ENCODE assay signal across 14 mouse cellular contexts in the genomic region with DNA sequence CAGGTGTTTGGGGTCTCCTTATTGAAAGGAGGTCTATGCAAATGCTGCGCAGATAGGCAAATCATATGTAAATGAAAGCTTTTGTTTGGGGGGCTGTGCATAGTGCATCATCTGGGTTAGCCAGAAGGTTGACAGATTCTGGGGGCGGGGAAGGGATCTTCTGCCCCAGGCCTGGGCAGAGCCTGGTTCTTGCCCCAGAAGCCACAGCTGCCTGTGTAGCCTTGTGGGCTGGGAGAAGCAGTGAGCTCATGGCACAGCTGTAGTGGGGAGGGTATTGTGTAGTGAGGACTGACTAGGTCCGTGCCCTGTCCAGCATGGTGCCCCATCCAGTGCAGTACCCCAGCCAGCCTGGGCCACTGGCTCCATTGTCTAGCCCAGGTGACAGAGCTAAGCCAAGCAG. TPM values are rescaled to one million over a fixed set of nuclear protein-coding genes. Genes with fewer than 3 reads are reported as not detected.
A peak's percentile ranks its signal among the peaks of the same experiment; 100 is the strongest.
DNase-seq lines count a peak whose midpoint lies in the region; ATAC-seq lines count a peak whose summit lies in the region.
"Had no signal": no experiment of that assay in that cellular context is flagged by ENCODE, and none has a peak within 500 bp of the region (broad histone marks: within the 10 kb centered on the region; RNA-seq: fewer than 3 reads in every experiment).

No protein-coding gene starts in this region.

- whole genome bisulfite sequencing in forebrain, embryonic 13.5 days: 25% methylated on average over 3 of the region's 3 CpGs
- WGBS in hindbrain, embryonic 15.5 days: 35% methylated on average over 3 of the region's 3 CpGs
- WGBS in neural tube, embryonic 13.5 days: 30% methylated on average over 3 of the region's 3 CpGs
- 82% methylated on average over 3 of the region's 3 CpGs for WGBS in intestine, embryonic 16.5 days

- H3K9ac ChIP-seq in forebrain, embryonic 13.5 days: peak overlapping the region; percentile 54
- peak overlapping the region; percentile 13; the same call in 1 of the 2 replicates for H3K9ac ChIP-seq in hindbrain, embryonic 15.5 days
- peak overlapping the region; percentile 47 for H3K9ac ChIP-seq in neural tube, embryonic 13.5 days
- H3K9ac ChIP-seq in intestine, embryonic 16.5 days (ENCODE audit: low read depth, low read length): no peak overlapping the region
- H3K9ac ChIP-seq: liver, embryonic 15.5 days had no signal

- no peaks in the 10 kb centered on the region for H3K27me3 ChIP-seq in forebrain, embryonic 13.5 days
- no peaks in the 10 kb centered on the region for H3K27me3 ChIP-seq in hindbrain, embryonic 15.5 days
- no peaks in the 10 kb centered on the region for H3K27me3 ChIP-seq in neural tube, embryonic 13.5 days
- H3K27me3 ChIP-seq in intestine, embryonic 16.5 days (replicated peaks; ENCODE audit: control insufficient read depth, insufficient read depth, low read length): no peaks in the 10 kb centered on the region
- H3K27me3 ChIP-seq: liver, embryonic 15.5 days had no signal

- H3K4me3 ChIP-seq in forebrain, embryonic 13.5 days: peak overlapping the region; percentile 68
- H3K4me3 ChIP-seq in hindbrain, embryonic 15.5 days: no peak overlapping the region
- 0 out of 2 replicates have a peak overlapping the region, but pooled peaks have one; percentile 5 for H3K4me3 ChIP-seq in neural tube, embryonic 13.5 days
- no peak overlapping the region for H3K4me3 ChIP-seq in intestine, embryonic 16.5 days (ENCODE audit: low read length)
- H3K4me3 ChIP-seq: liver, embryonic 15.5 days had no signal

- intact Hi-C loops in left cerebral cortex, postnatal 25 days (cut with DNase I): loop anchor here (5.0 kb wide), 1 partner anchor 268 kb away; no protein-coding TSS in a partner anchor

- H3K9me3 ChIP-seq in forebrain, embryonic 13.5 days (replicated peaks): no peaks in the 10 kb centered on the region
- H3K9me3 ChIP-seq in hindbrain, embryonic 15.5 days: no peaks in the 10 kb centered on the region
- H3K9me3 ChIP-seq in neural tube, embryonic 13.5 days: no peaks in the 10 kb centered on the region
- H3K9me3 ChIP-seq in intestine, embryonic 16.5 days (ENCODE audit: control insufficient read depth, low read length): no peaks in the 10 kb centered on the region
- H3K9me3 ChIP-seq: liver, embryonic 15.5 days had no signal

- DNase-seq in left cerebral cortex, postnatal 25 days (ENCODE audit: low spot score in 2 of 2): peak; percentile 21 to 46
- no peak for DNase-seq in left cerebral cortex, adult 8-10 months (ENCODE audit: low spot score in 2 of 2)
- DNase-seq in T-cell, adult 2 months (ENCODE audit: low spot score): no peak
- DNase-seq: heart, adult 18-20 months; thymus, postnatal 14 days had no signal

- peak; percentile 45 for ATAC-seq in forebrain, embryonic 13.5 days
- no peak for ATAC-seq in hindbrain, embryonic 15.5 days (ENCODE audit: low FRiP score, low read depth)
- peak; percentile 8; the same call in 1 of the 2 replicates for ATAC-seq in neural tube, embryonic 13.5 days (ENCODE audit: low read depth)
- no peak for ATAC-seq in intestine, embryonic 16.5 days

- H3K36me3 ChIP-seq in forebrain, embryonic 13.5 days (ENCODE audit: poor library complexity, severe bottlenecking): peaks cover 42% of the 10 kb centered on the region
- H3K36me3 ChIP-seq in hindbrain, embryonic 15.5 days: no peaks in the 10 kb centered on the region
- H3K36me3 ChIP-seq in neural tube, embryonic 13.5 days: peaks cover 10% of the 10 kb centered on the region
- peaks cover 9% of the 10 kb centered on the region for H3K36me3 ChIP-seq in intestine, embryonic 16.5 days (ENCODE audit: control insufficient read depth, insufficient read depth, low read length)

- peaks cover 94% of the 10 kb centered on the region for H3K4me1 ChIP-seq in forebrain, embryonic 13.5 days
- H3K4me1 ChIP-seq in hindbrain, embryonic 15.5 days (replicated peaks): peaks cover 46% of the 10 kb centered on the region
- H3K4me1 ChIP-seq in neural tube, embryonic 13.5 days (replicated peaks): peaks cover 88% of the 10 kb centered on the region
- H3K4me1 ChIP-seq in intestine, embryonic 16.5 days (ENCODE audit: control insufficient read depth, insufficient read depth, low read length): peaks cover 25% of the 10 kb centered on the region

- H3K27ac ChIP-seq in forebrain, embryonic 13.5 days: peak overlapping the region; percentile 94
- H3K27ac ChIP-seq in hindbrain, embryonic 15.5 days (replicated peaks): peak overlapping the region; percentile 53; the same call in 1 of the 2 replicates
- H3K27ac ChIP-seq in neural tube, embryonic 13.5 days (replicated peaks): peak overlapping the region; percentile 91
- no peak overlapping the region for H3K27ac ChIP-seq in intestine, embryonic 16.5 days (ENCODE audit: low read length)
- H3K27ac ChIP-seq: liver, embryonic 15.5 days had no signal

- H3K4me2 ChIP-seq in forebrain, embryonic 13.5 days: peak overlapping the region; percentile 83
- peak overlapping the region; percentile 14; the same call in 1 of the 2 replicates for H3K4me2 ChIP-seq in hindbrain, embryonic 15.5 days
- H3K4me2 ChIP-seq in neural tube, embryonic 13.5 days: peak overlapping the region; percentile 71
- H3K4me2 ChIP-seq in intestine, embryonic 16.5 days (ENCODE audit: low read depth, low read length): no peak overlapping the region
- H3K4me2 ChIP-seq: liver, embryonic 15.5 days had no signal

RNA-seq across cellular contexts. Expression of gene Kcnj9, which starts 14.2 kb away (rescaled TPM):
- total RNA-seq in left cerebral cortex, postnatal 25 days (2021): 100 to 1,000 TPM; 126 to 139 TPM
- total RNA-seq in left cerebral cortex, adult 8-10 months (2022): 100 to 1,000 TPM; 109 to 120 (median 112) TPM
- 1.8 and 3.0 TPM in 2 replicates for polyA plus RNA-seq in forebrain, embryonic 13.5 days (2015; fragmentation: Nextera tagmentation; extraction: Ambion mirVana)
- 4.1 and 4.3 TPM in 2 replicates for polyA plus RNA-seq in hindbrain, embryonic 15.5 days (2015; fragmentation: Nextera tagmentation; extraction: Ambion mirVana)
- 1.5 and 2.1 TPM in 2 replicates for polyA plus RNA-seq in neural tube, embryonic 13.5 days (2015; fragmentation: Nextera tagmentation; extraction: Ambion mirVana)
- polyA plus RNA-seq in intestine, embryonic 16.5 days (2015; fragmentation: Nextera tagmentation; extraction: Ambion mirVana): not detected in 2 replicates
- total RNA-seq: heart, adult 18-20 months; hematopoietic stem cell, adult 5-6 weeks; megakaryocyte-erythroid progenitor cell, adult 5-6 weeks had no signal
- polyA plus RNA-seq: kidney, embryonic 16.5 days; liver, embryonic 15.5 days had no signal

RNA-seq across cellular contexts. Expression of gene Atp1a2, which starts 17.0 kb away (rescaled TPM):
- 100 to 1,000 TPM; 610 to 694 TPM for total RNA-seq in left cerebral cortex, postnatal 25 days (2021)
- 100 to 1,000 TPM; 623 to 677 (median 661) TPM for total RNA-seq in left cerebral cortex, adult 8-10 months (2022)
- polyA plus RNA-seq in forebrain, embryonic 13.5 days (2015; fragmentation: Nextera tagmentation; extraction: Ambion mirVana): 17.6 and 17.8 TPM in 2 replicates
- 74.3 and 75.8 TPM in 2 replicates for polyA plus RNA-seq in hindbrain, embryonic 15.5 days (2015; fragmentation: Nextera tagmentation; extraction: Ambion mirVana)
- 38.6 and 40.0 TPM in 2 replicates for polyA plus RNA-seq in neural tube, embryonic 13.5 days (2015; fragmentation: Nextera tagmentation; extraction: Ambion mirVana)
- 3.1 and 3.2 TPM in 2 replicates for polyA plus RNA-seq in intestine, embryonic 16.5 days (2015; fragmentation: Nextera tagmentation; extraction: Ambion mirVana)
- total RNA-seq: hematopoietic stem cell, adult 5-6 weeks; megakaryocyte-erythroid progenitor cell, adult 5-6 weeks had no signal

RNA-seq across cellular contexts. Expression of gene Kcnj10, which starts 26.1 kb away (rescaled TPM):
- 10 to 100 TPM; 85.4 to 99.8 TPM for total RNA-seq in left cerebral cortex, postnatal 25 days (2021)
- 100 to 1,000 TPM in 3 of 4 experiments, 10 to 100 TPM in 1; 98.2 to 130 (median 113) TPM for total RNA-seq in left cerebral cortex, adult 8-10 months (2022)
- polyA plus RNA-seq in forebrain, embryonic 13.5 days (2015; fragmentation: Nextera tagmentation; extraction: Ambion mirVana): 1.2 and 1.5 TPM in 2 replicates
- polyA plus RNA-seq in hindbrain, embryonic 15.5 days (2015; fragmentation: Nextera tagmentation; extraction: Ambion mirVana): 2.9 and 3.0 TPM in 2 replicates
- 1.9 and 2.0 TPM in 2 replicates for polyA plus RNA-seq in neural tube, embryonic 13.5 days (2015; fragmentation: Nextera tagmentation; extraction: Ambion mirVana)
- polyA plus RNA-seq in intestine, embryonic 16.5 days (2015; fragmentation: Nextera tagmentation; extraction: Ambion mirVana): 0.07 and 0.10 TPM in 2 replicates
- total RNA-seq: hematopoietic stem cell, adult 5-6 weeks had no signal

RNA-seq across cellular contexts. Expression of gene Igsf8, which starts 53.5 kb away (rescaled TPM):
- 100 to 1,000 TPM; 232 to 242 TPM for total RNA-seq in left cerebral cortex, postnatal 25 days (2021)
- total RNA-seq in left cerebral cortex, adult 8-10 months (2022): 100 to 1,000 TPM; 256 to 294 (median 274) TPM
- polyA plus RNA-seq in forebrain, embryonic 13.5 days (2015; fragmentation: Nextera tagmentation; extraction: Ambion mirVana): 164 and 169 TPM in 2 replicates
- 75.3 and 79.0 TPM in 2 replicates for polyA plus RNA-seq in hindbrain, embryonic 15.5 days (2015; fragmentation: Nextera tagmentation; extraction: Ambion mirVana)
- polyA plus RNA-seq in neural tube, embryonic 13.5 days (2015; fragmentation: Nextera tagmentation; extraction: Ambion mirVana): 116 and 126 TPM in 2 replicates
- polyA plus RNA-seq in intestine, embryonic 16.5 days (2015; fragmentation: Nextera tagmentation; extraction: Ambion mirVana): 43.1 and 45.2 TPM in 2 replicates

RNA-seq across cellular contexts. Expression of gene Atp1a4, which starts 56.7 kb away (rescaled TPM):
- not detected for total RNA-seq in left cerebral cortex, postnatal 25 days (2021)
- not detected for total RNA-seq in left cerebral cortex, adult 8-10 months (2022)
- polyA plus RNA-seq in forebrain, embryonic 13.5 days (2015; fragmentation: Nextera tagmentation; extraction: Ambion mirVana): 0.10 TPM in 1 of 2 replicates, not detected in the other
- polyA plus RNA-seq in hindbrain, embryonic 15.5 days (2015; fragmentation: Nextera tagmentation; extraction: Ambion mirVana): 0.05 and 0.06 TPM in 2 replicates
- polyA plus RNA-seq in neural tube, embryonic 13.5 days (2015; fragmentation: Nextera tagmentation; extraction: Ambion mirVana): not detected in 2 replicates
- polyA plus RNA-seq in intestine, embryonic 16.5 days (2015; fragmentation: Nextera tagmentation; extraction: Ambion mirVana): not detected in 2 replicates
- total RNA-seq: heart, adult 18-20 months; hematopoietic stem cell, adult 5-6 weeks; left cerebral cortex, adult 18-20 months; megakaryocyte-erythroid progenitor cell, adult 5-6 weeks had no signal
- polyA plus RNA-seq: kidney, embryonic 16.5 days had no signal

Comparison
In these comparisons a context has a peak if more than half of its experiments do, and no peak if none do; other contexts are left out.
1. DNase-seq: peak in left cerebral cortex, postnatal 25 days (2 of 2); none in left cerebral cortex, adult 8-10 months (0 of 2) and T-cell, adult 2 months (single experiment).
2. ATAC-seq: peak in forebrain, embryonic 13.5 days (single experiment) and neural tube, embryonic 13.5 days (single experiment); none in hindbrain, embryonic 15.5 days (single experiment) and intestine, embryonic 16.5 days (single experiment).
3. H3K4me3 ChIP-seq: peak in forebrain, embryonic 13.5 days (single experiment) and neural tube, embryonic 13.5 days (single experiment); none in hindbrain, embryonic 15.5 days (single experiment) and intestine, embryonic 16.5 days (single experiment).